Mouse (Mus musculus) spleen, postnatal 10 days (tissue): ENCODE results near the gene Mtmr10.

Source experiments
- DNase-seq, 2 experiments: peaks; one replicate each; pipeline ENCODE4 v3.0.0; 2021 to 2022; ENCODE audit warnings: low spot score in 2 of 2

Gene Mtmr10

GRCm38 (mm10) chr7:64287414-64288091 lies at the start of gene Mtmr10:
TSS of gene Mtmr10 (plus strand) at chr7:64287653.
- DNase-seq = peak; percentile 95 to 97

- DNase-seq = no peak
Observed at GRCm38 (mm10) chr7:64237747-64238146, 49.7 kb upstream of the Mtmr10 start.

- no peak for DNase-seq
Observed at GRCm38 (mm10) chr7:64238410-64239086, 48.9 kb upstream of the Mtmr10 start.

- no peak for DNase-seq
Observed at GRCm38 (mm10) chr7:64239138-64239805, 48.2 kb upstream of the Mtmr10 start.

- DNase-seq = no peak
Observed at GRCm38 (mm10) chr7:64239806-64240315, 47.6 kb upstream of the Mtmr10 start.

GRCm38 (mm10) chr7:64242424-64242823 lies 45.0 kb upstream of the Mtmr10 start:
- no peak for DNase-seq

- no peak for DNase-seq
Observed at GRCm38 (mm10) chr7:64244371-64244770, 43.1 kb upstream of the Mtmr10 start.

GRCm38 (mm10) chr7:64246713-64247112 lies 40.7 kb upstream of the Mtmr10 start:
- DNase-seq = no peak

- DNase-seq = no peak
Observed at GRCm38 (mm10) chr7:64248352-64248751, 39.1 kb upstream of the Mtmr10 start.

GRCm38 (mm10) chr7:64249715-64250114 lies 37.7 kb upstream of the Mtmr10 start:
- no peak for DNase-seq

GRCm38 (mm10) chr7:64250417-64250816 lies 37.0 kb upstream of the Mtmr10 start:
- DNase-seq = no peak

GRCm38 (mm10) chr7:64253736-64254135 lies 33.7 kb upstream of the Mtmr10 start:
- no peak for DNase-seq

GRCm38 (mm10) chr7:64265502-64266279 lies 21.8 kb upstream of the Mtmr10 start:
- no peak for DNase-seq

GRCm38 (mm10) chr7:64266587-64266986 lies 20.9 kb upstream of the Mtmr10 start:
- no peak for DNase-seq

GRCm38 (mm10) chr7:64271926-64272325 lies 15.5 kb upstream of the Mtmr10 start:
- DNase-seq = no peak

GRCm38 (mm10) chr7:64275518-64275917 lies 11.9 kb upstream of the Mtmr10 start:
- DNase-seq = no peak

- no peak for DNase-seq
Observed at GRCm38 (mm10) chr7:64276921-64277320, 10.5 kb upstream of the Mtmr10 start.

- DNase-seq = no peak
Observed at GRCm38 (mm10) chr7:64278526-64278925, 8.9 kb upstream of the Mtmr10 start.

- no peak for DNase-seq
Observed at GRCm38 (mm10) chr7:64279548-64279947, 7.9 kb upstream of the Mtmr10 start.

- no peak for DNase-seq
Observed at GRCm38 (mm10) chr7:64286566-64286965, 887 bp upstream of the Mtmr10 start.

GRCm38 (mm10) chr7:64289416-64289815 lies 2.0 kb downstream of the Mtmr10 start:
- no peak for DNase-seq

GRCm38 (mm10) chr7:64290431-64290830 lies 3.0 kb downstream of the Mtmr10 start:
- DNase-seq = no peak
